Mouse (Mus musculus) liver, embryonic 14.5 days (tissue): ENCODE data around the gene Tigd3. TPM values are rescaled to one million over a fixed set of nuclear protein-coding genes. Genes with fewer than 3 reads are reported as not detected.

Experiments used
- ATAC-seq: fragments of 200-750 bp; cut with Nextera tagmentation; 2 replicates; pipeline ENCODE4 v1.8.0; 2017; ENCODE audit warnings: moderate number of reproducible peaks, mild to moderate bottlenecking, moderate library complexity; ENCODE audit not compliant: insufficient read depth
- DNase-seq, 3 experiments: peaks; one replicate each; pipeline ENCODE4 v3.0.0-alpha.2; 2012 to 2013; ENCODE audit warnings: low read depth in 3 of 3, low spot score in 3 of 3
- H3K27ac ChIP-seq: fragments of 300-500 bp; sonication (generic); 2 replicates; pipeline ENCODE4 v1.5.1; 2014; ENCODE audit warnings: moderate library complexity, mild to moderate bottlenecking, control low read depth, inconsistent platforms
- H3K27me3 ChIP-seq: fragments of 300-500 bp; sonication (generic); 2 replicates; pipeline ENCODE4 v1.6.1; 2014; ENCODE audit warnings: mild to moderate bottlenecking, low read length, moderate library complexity; ENCODE audit not compliant: control insufficient read depth, insufficient read depth
- H3K36me3 ChIP-seq: fragments of 300-500 bp; sonication (generic); replicated peaks from 2 replicates; pipeline ENCODE4 v1.6.1; 2014; ENCODE audit warnings: low read depth; ENCODE audit not compliant: control insufficient read depth, insufficient read depth
- H3K4me1 ChIP-seq, 2 experiments: fragments of 200-500 bp in 1 of 2; fragments of 300-500 bp in 1 of 2; sonication (generic) in 1 of 2; replicated peaks; 2 replicates each; pipeline ENCODE4 v1.6.1; 2012 to 2014; ENCODE audit warnings: antibody characterized with exemption in 1 of 2, inconsistent platforms in 1 of 2, low read length in 1 of 2; ENCODE audit not compliant: control insufficient read depth in 2 of 2, insufficient read depth in 2 of 2
- H3K4me2 ChIP-seq: fragments of 300-500 bp; sonication (generic); 2 replicates; pipeline ENCODE4 v1.6.1; 2014; ENCODE audit warnings: low read depth, mild to moderate bottlenecking, control low read depth, moderate library complexity
- H3K4me3 ChIP-seq, 2 experiments: fragments of 200-500 bp in 1 of 2; fragments of 300-500 bp in 1 of 2; sonication (generic) in 1 of 2; 2 replicates each; pipeline ENCODE4 v1.5.1; 2012 to 2014; ENCODE audit warnings: low read depth in 2 of 2, low read length in 2 of 2, mild to moderate bottlenecking in 2 of 2, control low read depth in 1 of 2, inconsistent platforms in 1 of 2, moderate library complexity in 1 of 2; ENCODE audit not compliant: insufficient read depth in 1 of 2
- H3K9ac ChIP-seq: fragments of 300-500 bp; sonication (generic); replicated peaks from 2 replicates; pipeline ENCODE4 v1.6.1; 2014; ENCODE audit warnings: mild to moderate bottlenecking, control low read depth, moderate library complexity
- H3K9me3 ChIP-seq: fragments of 300-500 bp; sonication (generic); 2 replicates; pipeline ENCODE4 v1.6.1; 2016; ENCODE audit warnings: low read length, mixed read lengths; ENCODE audit not compliant: control insufficient read depth
- CTCF ChIP-seq: IDR thresholded peaks from 2 replicates; pipeline ENCODE4 v1.5.1; 2016; ENCODE audit warnings: antibody characterized with exemption, low read depth, control low read depth
- EP300 ChIP-seq: IDR thresholded peaks from 2 replicates; pipeline ENCODE4 v1.6.1; 2016; ENCODE audit warnings: antibody characterized with exemption, low read depth
- WGBS: fragments of 180-500 bp; shearing (Covaris S2); extraction: QIAGEN DNeasy Blood & Tissue Kit; methylation state at CpG from one replicate; pipeline ENCODE4 v1.1.7; 2014; ENCODE audit not compliant: insufficient replicate concordance; 5-methylcytosine and 5-hydroxymethylcytosine counted together
- polyA plus RNA-seq, 2 experiments: library from polyadenylated mRNA; depleted of rRNA in 1 of 2; stranded (reverse) in 1 of 2; unstranded in 1 of 2; fragments of >200 nt; fragmentation: Nextera tagmentation in 1 of 2; extraction: Ambion mirVana in 1 of 2; gene quantifications; 2 replicates each; pipeline versions ENCODE4 v1.2.1 to v1.2.3; 2012 to 2014

Gene Tigd3
- polyA plus RNA-seq (2012; rRNA removed) (2.2 and 2.4 TPM in 2 replicates), polyA plus RNA-seq (2014; fragmentation: Nextera tagmentation; extraction: Ambion mirVana) (1.1 TPM in 2 replicates)

- WGBS, result 4% methylated on average over 36 of the region's 36 CpGs
- peak within 1 kb of the TSS; percentile 64 for H3K27ac ChIP-seq
- peak; percentile 90 to 91 (median 91) for DNase-seq
- H3K36me3 ChIP-seq, result peaks cover 19% of the 10 kb centered on the region
- no peaks in the 10 kb centered on the region for H3K27me3 ChIP-seq
- H3K4me3 ChIP-seq, result peak within 1 kb of the TSS; percentile 76 to 82
- TF ChIP-seq CTCF (no peak), EP300 (peak; percentile 15; the same call in 1 of the 2 replicates)
- H3K4me1 ChIP-seq, result peaks cover 4 to 13% of the 10 kb centered on the region in 2 experiments; a peak in 3 of 4 replicates
- H3K9ac ChIP-seq, result peak within 1 kb of the TSS; percentile 87
- peak; percentile 94 for ATAC-seq
- no peaks in the 10 kb centered on the region for H3K9me3 ChIP-seq
- H3K4me2 ChIP-seq, result peak within 1 kb of the TSS; percentile 95
These were observed at the start of gene Tigd3 for GRCm38 (mm10) chr19:5894002-5894678. TSS of gene Tigd3 (minus strand) at chr19:5894149.

GRCm38 (mm10) chr19:5943404-5943803 lies 49.5 kb upstream of the Tigd3 start:
- no peak for TF ChIP-seq CTCF
- no peak for TF ChIP-seq EP300
- 86% methylated on average over 15 of the region's 15 CpGs for WGBS
- no peaks in the 10 kb centered on the region for H3K9me3 ChIP-seq
- no peak overlapping the region for H3K4me2 ChIP-seq
- H3K4me3 ChIP-seq, result no peak overlapping the region
- no peak for DNase-seq
- no peak for ATAC-seq
- no peak overlapping the region for H3K9ac ChIP-seq
- H3K36me3 ChIP-seq, result peaks cover 44% of the 10 kb centered on the region
- H3K27me3 ChIP-seq, result no peaks in the 10 kb centered on the region
- H3K4me1 ChIP-seq, result peaks cover 3 to 17% of the 10 kb centered on the region in 2 experiments
- no peak overlapping the region for H3K27ac ChIP-seq

GRCm38 (mm10) chr19:5942581-5942980 lies 48.6 kb upstream of the Tigd3 start:
- no peak overlapping the region for H3K9ac ChIP-seq
- H3K36me3 ChIP-seq, result peaks cover 35% of the 10 kb centered on the region
- DNase-seq (no peak), ATAC-seq (no peak)
- TF ChIP-seq CTCF (no peak), EP300 (no peak)
- no peak overlapping the region for H3K27ac ChIP-seq
- H3K27me3 ChIP-seq, result no peaks in the 10 kb centered on the region
- no peak overlapping the region for H3K4me2 ChIP-seq
- WGBS, result 87% methylated on average over 7 of the region's 7 CpGs
- peaks cover 9 to 25% of the 10 kb centered on the region in 2 experiments for H3K4me1 ChIP-seq
- no peak overlapping the region for H3K4me3 ChIP-seq
- no peaks in the 10 kb centered on the region for H3K9me3 ChIP-seq

- Histone ChIP-seq H3K4me3 (no peak overlapping the region), H3K9ac (no peak overlapping the region), H3K27ac (no peak overlapping the region), H3K4me1 (peaks cover 12 to 25% of the 10 kb centered on the region in 2 experiments), H3K27me3 (no peaks in the 10 kb centered on the region), H3K4me2 (no peak overlapping the region), H3K36me3 (peaks cover 18% of the 10 kb centered on the region), H3K9me3 (no peaks in the 10 kb centered on the region)
- no peak for DNase-seq
- WGBS, result 85% methylated on average over 10 of the region's 10 CpGs
- TF ChIP-seq CTCF, result no peak
- no peak for TF ChIP-seq EP300
- no peak for ATAC-seq
These were observed 46.7 kb upstream of the Tigd3 start for GRCm38 (mm10) chr19:5940656-5941055.

- no peak for ATAC-seq
- no peaks in the 10 kb centered on the region for H3K9me3 ChIP-seq
- H3K9ac ChIP-seq, result no peak overlapping the region
- no peak overlapping the region for H3K4me2 ChIP-seq
- DNase-seq, result no peak
- H3K27ac ChIP-seq, result no peak overlapping the region
- peaks cover 12 to 25% of the 10 kb centered on the region in 2 experiments for H3K4me1 ChIP-seq
- TF ChIP-seq EP300 (no peak), CTCF (no peak)
- H3K27me3 ChIP-seq, result no peaks in the 10 kb centered on the region
- H3K4me3 ChIP-seq, result no peak overlapping the region
- 81% methylated on average over 4 of the region's 4 CpGs for WGBS
- peaks cover 13% of the 10 kb centered on the region for H3K36me3 ChIP-seq
These were observed 46.2 kb upstream of the Tigd3 start for GRCm38 (mm10) chr19:5940173-5940572.
